Mouse (Mus musculus) heart, postnatal 14 days (tissue): Measurements from ENCODE around the gene Pxmp4. TPM values are rescaled to one million over a fixed set of nuclear protein-coding genes. Genes with fewer than 3 reads are reported as not detected.

Experiments used
- DNase-seq, 2 experiments: peaks; one replicate each; pipeline ENCODE4 v3.0.0; 2021 to 2022
- intact Hi-C: fragments of 180-260 bp; cut with DNase I; formaldehyde crosslinking; loops from one replicate; pipeline ENCODE4 v1.15.1; 2025
- long read RNA-seq, 2 experiments: library from polyadenylated mRNA; stranded (forward); transcript quantifications; one replicate each; pipeline ENCODE4 v2.0.0; 2021
- total RNA-seq, 2 experiments: library from RNA; stranded (reverse); gene quantifications; 2 replicates each; pipeline ENCODE4 v1.2.3; 2021

The Pxmp4 gene
- 10 to 100 TPM; 23.8 to 28.5 TPM for total RNA-seq
- long read RNA-seq, experiment 1, transcript Pxmp4-201 (4 exons, 2,789 nt), result major isoform, 44 of 49 reads
- long read RNA-seq, experiment 1, partial matches to known transcripts, result 0 of 49 reads
- long read RNA-seq, experiment 1, other reads (novel, unspliced or antisense), result 4 of 49 reads
- long read RNA-seq, experiment 2, transcript Pxmp4-201 (4 exons, 2,789 nt), result major isoform, 38 of 44 reads
- long read RNA-seq, experiment 2, partial matches to known transcripts, result 2 of 44 reads
- long read RNA-seq, experiment 2, other reads (novel, unspliced or antisense), result 1 of 44 reads

DNA sequence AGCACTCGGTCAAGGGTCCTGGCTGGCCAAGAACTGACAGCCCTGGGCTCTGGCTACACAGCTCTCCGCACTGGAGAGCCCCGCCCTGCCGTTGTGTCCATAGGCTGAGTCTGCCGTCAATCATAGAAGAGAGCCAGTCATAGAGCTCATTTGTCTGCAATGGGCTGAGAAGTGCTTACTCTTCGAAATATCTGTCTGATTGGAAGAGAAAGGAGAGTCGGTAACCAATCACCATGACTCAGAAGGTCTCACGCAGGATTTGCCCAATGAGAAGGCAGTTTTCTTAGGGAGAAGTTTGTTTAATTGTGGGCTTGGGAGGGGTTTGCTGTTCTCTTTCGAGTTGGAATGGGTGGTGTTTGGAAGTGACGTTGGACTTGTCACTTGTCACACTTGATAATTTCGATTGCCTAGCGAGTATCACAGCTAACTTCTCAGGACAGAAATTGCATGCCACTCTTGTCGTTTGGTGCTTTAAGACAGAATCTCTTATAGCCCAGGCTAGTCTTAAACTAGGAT lies at the start of gene Pxmp4:
Gene Pxmp4, minus strand, starts transcription at position 71 of the 516 bp plus-strand sequence.
- intact Hi-C loops, result no loop called here
- peak; percentile 98 to 99 for DNase-seq

DNA sequence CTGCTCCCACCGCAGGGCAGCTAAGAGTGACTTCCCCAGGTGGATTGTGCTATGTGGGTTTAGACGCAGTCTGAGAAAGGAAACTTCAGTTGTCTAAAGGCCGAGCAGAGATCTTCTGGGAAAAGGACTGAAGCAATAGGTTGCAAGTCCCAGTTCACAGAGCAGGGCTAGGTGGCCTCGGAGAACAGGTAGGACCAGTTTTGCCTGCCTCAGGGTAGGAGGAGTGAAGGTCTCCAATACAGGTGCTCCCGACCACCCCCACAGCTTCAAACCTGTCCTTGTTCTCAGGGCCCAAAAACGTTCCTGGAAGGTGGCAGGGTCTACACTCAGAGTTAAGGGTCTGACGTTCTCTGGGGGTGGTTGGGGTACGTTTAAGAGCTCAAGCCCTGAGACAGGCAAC lies 47.9 kb upstream of the Pxmp4 start, which contains the start of gene Chmp4b:
Gene Chmp4b, plus strand, starts transcription at position 343 of the 400 bp plus-strand sequence.
- DNase-seq, result no peak
- intact Hi-C loops, result no loop called here

GRCm38 (mm10) chr2:154650404-154650803 lies 46.9 kb upstream of the Pxmp4 start:
- intact Hi-C loops, result no loop called here
- DNase-seq, result no peak

DNA sequence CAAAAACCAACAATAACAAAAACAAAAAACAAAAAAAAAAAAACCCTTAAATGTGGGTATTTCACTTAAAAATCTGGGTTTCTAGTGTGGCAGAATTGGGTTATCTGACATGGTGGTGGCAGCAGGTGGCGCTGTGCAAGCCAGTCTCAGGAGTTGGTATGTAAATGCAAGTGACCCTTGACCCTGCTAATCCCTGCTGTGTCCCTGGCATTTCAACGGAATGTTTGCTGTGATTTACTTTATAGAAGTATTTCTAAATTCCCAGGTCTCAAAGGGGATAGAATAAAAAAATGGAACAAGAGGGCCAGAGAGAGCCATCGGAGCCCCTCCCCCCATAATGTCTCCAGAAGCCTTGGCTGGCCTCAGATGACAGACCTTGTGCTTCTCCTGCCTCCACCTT lies 44.6 kb upstream of the Pxmp4 start:
- DNase-seq, result peak in 1 of 2 experiments; percentile 13
- intact Hi-C loops, result loop anchor here (5.0 kb wide), 1 partner anchor 294 kb away; no protein-coding TSS in a partner anchor

GRCm38 (mm10) chr2:154646634-154647033 lies 43.1 kb upstream of the Pxmp4 start:
- DNase-seq, result peak in 1 of 2 experiments; percentile 33
- intact Hi-C loops, result loop anchor here (5.0 kb wide), 1 partner anchor 296 kb away; no protein-coding TSS in a partner anchor

GRCm38 (mm10) chr2:154642712-154643385 lies 39.3 kb upstream of the Pxmp4 start:
- intact Hi-C loops, result no loop called here

GRCm38 (mm10) chr2:154642005-154642459 lies 38.5 kb upstream of the Pxmp4 start:
- no peak for DNase-seq
- intact Hi-C loops, result no loop called here

More at GRCm38 (mm10) chr2:154642712-154643385, 39.3 kb upstream of the Pxmp4 start:
- DNase-seq, result no peak

DNA sequence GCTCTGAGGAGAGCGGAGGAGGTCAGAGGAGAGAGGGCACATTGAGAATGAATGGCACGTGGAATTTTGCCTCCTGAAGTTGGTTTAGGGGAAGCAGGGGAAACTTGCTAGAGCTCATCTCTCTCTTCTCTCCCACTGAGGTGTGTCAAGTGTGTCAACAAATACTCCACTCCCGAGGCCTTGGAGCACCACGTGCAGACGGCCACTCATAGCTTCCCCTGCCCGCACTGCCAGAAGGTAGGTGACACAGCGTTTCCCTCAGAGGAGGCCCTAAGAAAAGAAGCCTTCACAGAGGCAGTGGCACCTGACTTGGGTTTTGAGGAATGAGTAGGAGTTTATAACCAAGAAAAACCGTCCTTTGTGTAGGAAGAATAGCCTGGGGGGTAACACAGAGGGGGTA lies 37.7 kb upstream of the Pxmp4 start:
- intact Hi-C loops, result no loop called here
- DNase-seq, result no peak

GRCm38 (mm10) chr2:154639115-154639514 lies 35.6 kb upstream of the Pxmp4 start:
- no peak for DNase-seq
- intact Hi-C loops, result no loop called here

DNA sequence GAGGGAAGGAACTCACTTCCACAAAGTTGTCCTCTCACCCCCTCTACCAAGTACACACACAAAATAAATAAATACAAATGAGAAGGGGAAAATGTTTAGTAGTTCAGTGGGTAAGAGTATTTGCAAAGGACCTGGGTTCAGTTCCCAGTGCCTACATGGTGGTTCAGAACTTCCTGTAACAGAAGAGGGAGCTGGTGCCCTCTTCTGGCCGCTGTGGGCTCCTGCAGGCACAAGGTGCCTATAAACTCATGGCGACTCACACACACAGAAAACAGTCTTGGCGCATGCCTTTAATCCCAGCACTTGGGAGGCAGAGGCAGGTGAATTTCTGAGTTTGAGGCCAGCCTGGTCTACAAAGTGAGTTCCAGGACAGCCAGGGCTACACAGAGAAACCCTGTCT lies 35.0 kb upstream of the Pxmp4 start:
- no peak for DNase-seq
- intact Hi-C loops, result no loop called here

- intact Hi-C loops, result no loop called here
- DNase-seq, result no peak
Measured at GRCm38 (mm10) chr2:154635826-154636225, 32.3 kb upstream of the Pxmp4 start.

GRCm38 (mm10) chr2:154633876-154634644 lies 30.6 kb upstream of the Pxmp4 start:
- intact Hi-C loops, result no loop called here
- no peak for DNase-seq

DNA sequence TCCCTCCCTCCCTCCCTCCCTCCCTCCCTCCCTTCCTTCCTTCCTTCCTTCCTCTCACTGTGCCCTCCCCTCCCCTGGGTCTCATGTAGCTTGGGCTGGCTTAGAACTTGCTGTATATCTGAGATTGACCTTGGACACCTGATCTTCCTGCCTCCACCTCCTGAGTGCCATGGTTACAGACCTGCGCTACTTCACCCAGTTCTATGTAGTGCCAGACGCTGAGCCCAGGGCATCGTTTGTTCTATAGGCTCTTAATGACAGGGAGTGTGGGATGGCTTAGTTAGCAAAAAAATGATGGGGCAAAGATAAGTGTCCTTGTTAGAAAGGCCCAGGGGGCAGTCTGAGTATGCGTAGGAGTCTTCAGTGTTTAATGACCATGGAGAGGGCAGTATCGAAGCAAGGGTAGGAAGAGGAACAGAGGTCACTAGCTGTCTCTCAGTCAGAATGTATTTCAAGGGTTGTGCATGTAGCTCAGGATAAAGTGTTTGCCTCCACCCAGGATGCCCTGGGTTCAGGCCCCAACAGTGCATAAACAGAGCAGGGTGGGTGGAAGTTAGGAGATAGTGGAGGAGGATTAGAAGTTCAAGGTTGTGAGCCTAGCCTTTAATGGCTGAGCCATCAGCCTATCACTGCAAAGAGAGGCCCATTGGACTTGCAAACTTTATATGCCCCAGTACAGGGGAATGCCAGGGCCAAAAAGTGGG lies 29.7 kb upstream of the Pxmp4 start:
- intact Hi-C loops, result no loop called here
- no peak for DNase-seq

GRCm38 (mm10) chr2:154632203-154632780 lies 28.8 kb upstream of the Pxmp4 start:
- no peak for DNase-seq
- intact Hi-C loops, result no loop called here

- no peak for DNase-seq
- intact Hi-C loops, result no loop called here
Measured at GRCm38 (mm10) chr2:154630531-154630930, 27.0 kb upstream of the Pxmp4 start.

DNA sequence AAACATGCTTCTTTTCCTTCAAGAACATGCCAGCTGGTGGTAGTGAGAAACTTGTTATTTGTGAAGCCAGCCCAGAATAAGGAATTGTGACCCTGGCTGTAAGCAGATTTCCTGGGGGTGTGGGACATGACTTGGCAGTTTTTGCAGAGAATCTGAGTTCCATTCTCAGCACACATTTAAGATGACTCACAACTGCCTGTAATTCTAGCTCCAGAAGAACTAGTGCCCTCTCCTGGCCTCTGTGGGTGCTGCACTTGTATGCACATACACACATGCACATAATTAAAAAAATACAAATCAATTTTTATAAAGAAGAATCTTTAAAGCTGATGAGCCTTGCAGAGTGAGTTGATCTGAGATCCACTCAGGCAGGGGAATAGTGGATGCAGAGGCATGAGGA lies 20.6 kb upstream of the Pxmp4 start:
- intact Hi-C loops, result no loop called here
- DNase-seq, result no peak

GRCm38 (mm10) chr2:154621684-154622083 lies 18.2 kb upstream of the Pxmp4 start:
- intact Hi-C loops, result no loop called here
- DNase-seq, result no peak

- no peak for DNase-seq
- intact Hi-C loops, result no loop called here
Measured at GRCm38 (mm10) chr2:154617061-154617460, 13.6 kb upstream of the Pxmp4 start.

DNA sequence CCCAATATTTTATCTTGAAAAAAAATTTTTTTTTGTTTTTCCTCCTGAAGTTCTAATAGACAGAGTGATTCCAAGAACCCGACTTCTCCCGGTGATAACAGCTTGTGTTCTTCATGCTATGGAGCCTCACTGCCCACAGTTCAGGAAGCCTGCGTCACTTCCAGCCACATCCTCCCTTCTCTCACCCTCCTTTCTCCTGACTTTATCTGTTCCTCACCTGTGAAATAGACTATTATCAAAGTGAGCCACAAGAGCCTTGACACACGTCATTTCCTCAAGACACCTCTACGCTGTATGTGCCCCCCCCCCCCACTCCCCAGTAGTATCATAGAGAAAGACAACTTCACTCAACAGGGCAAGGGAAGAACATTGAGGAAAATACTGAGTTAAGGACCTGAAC lies 12.2 kb upstream of the Pxmp4 start:
- intact Hi-C loops, result no loop called here
- no peak for DNase-seq
